Mouse (Mus musculus): ENCODE measurements around the gene Tgoln1. TPM values are rescaled to one million over a fixed set of nuclear protein-coding genes. Genes with fewer than 3 reads are reported as not detected.
A peak's percentile ranks its signal among the peaks of the same experiment; 100 is the strongest.

The Tgoln1 gene
- polyA plus RNA-seq, 1 experiment from 2014 or later: 23.2 TPM

DNA sequence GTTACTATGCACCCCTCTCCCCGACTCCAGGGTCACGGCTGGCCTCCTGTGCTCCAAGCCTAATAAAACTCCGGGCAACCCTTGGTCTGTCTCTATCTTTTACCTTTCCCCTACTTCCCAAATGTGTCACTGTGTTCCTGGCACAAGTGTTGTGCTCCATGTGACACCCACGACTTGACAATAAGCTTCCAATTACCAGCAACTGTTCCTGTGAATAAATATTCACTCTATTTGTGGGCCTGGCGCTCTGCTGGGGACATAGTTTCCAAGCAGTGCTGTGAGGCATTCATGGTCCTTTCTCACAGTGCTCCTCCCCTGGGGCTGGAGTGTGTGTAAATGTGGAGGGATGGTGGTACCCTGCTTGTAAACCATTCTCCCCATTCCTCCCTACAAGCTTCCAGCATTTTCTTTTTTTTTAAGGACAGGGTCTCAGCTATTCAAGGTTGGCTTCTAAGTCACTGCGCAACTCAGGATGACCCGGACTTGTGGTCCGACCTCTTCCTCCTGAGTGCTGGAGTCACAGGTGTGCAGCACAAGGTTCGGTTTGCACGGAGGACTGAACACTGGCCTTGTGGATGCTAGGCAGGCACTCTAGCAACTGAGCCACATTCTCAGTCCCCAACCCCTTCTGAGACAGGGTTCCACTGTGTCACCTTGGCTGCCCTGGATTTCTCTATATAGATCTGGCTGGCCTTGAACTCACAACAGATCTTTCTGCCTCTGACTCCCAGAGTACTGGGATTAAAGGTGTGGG is 46.0 kb downstream of the Tgoln1 start:
- H3K4me2 ChIP-seq (ENCODE audit: low read depth, low read length): no peak overlapping the region
- H3K9me3 ChIP-seq (ENCODE audit: low read length): no peaks in the 10 kb centered on the region
- ATAC-seq (peak; percentile 78), DNase-seq (peak; percentile 28)
- H3K27ac ChIP-seq (ENCODE audit: low read depth): 0 out of 2 replicates have a peak overlapping the region, but pooled peaks have one; percentile 44
- TF ChIP-seq EP300 (IDR thresholded peaks at IDR 0.05; ENCODE audit: low read depth) (no peak), CTCF (IDR thresholded peaks at IDR 0.05; ENCODE audit: low read depth) (no peak)
- 79% methylated on average over 10 of the region's 10 CpGs for WGBS (ENCODE audit: insufficient replicate concordance)
- no peaks in the 10 kb centered on the region; the same call in 1 of the 2 replicates for H3K4me1 ChIP-seq (ENCODE audit: insufficient read depth)
- H3K36me3 ChIP-seq (replicated peaks; ENCODE audit: insufficient read depth, low read length): peaks cover 11% of the 10 kb centered on the region; the same call in 1 of the 2 replicates
- no peak overlapping the region for H3K9ac ChIP-seq (replicated peaks)
- H3K27me3 ChIP-seq (ENCODE audit: insufficient read depth, low read length): no peaks in the 10 kb centered on the region
- no peak overlapping the region for H3K4me3 ChIP-seq (ENCODE audit: low read depth, low read length)

DNA sequence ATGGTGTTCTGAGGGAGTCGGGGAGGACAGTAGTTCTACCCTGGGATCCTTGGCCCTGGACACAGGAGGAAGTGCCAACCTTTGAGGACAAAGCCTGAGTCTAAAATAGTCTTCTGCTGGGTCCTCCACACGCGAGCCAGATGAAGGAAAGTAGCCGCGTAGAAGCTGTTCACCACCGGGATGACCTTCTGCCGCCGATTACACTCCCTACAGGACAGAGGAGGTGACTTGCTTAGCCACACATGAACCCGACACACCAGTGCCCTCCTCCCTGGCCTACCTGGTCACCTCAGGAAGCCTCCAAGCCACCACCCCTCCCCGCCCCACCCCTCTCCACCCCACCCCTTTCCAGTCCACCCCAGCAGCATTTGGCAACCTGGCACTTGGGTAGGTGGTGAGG is 48.1 kb downstream of the Tgoln1 start:
- Histone ChIP-seq H3K27ac (ENCODE audit: low read depth) (no peak overlapping the region), H3K27me3 (ENCODE audit: insufficient read depth, low read length) (no peaks in the 10 kb centered on the region), H3K9me3 (ENCODE audit: low read length) (no peaks in the 10 kb centered on the region), H3K4me1 (ENCODE audit: insufficient read depth) (no peaks in the 10 kb centered on the region; the same call in 1 of the 2 replicates), H3K36me3 (replicated peaks; ENCODE audit: insufficient read depth, low read length) (peaks cover 4% of the 10 kb centered on the region; the same call in 1 of the 2 replicates), H3K4me2 (ENCODE audit: low read depth, low read length) (no peak overlapping the region), H3K4me3 (ENCODE audit: low read depth, low read length) (no peak overlapping the region), H3K9ac (replicated peaks) (no peak overlapping the region)
- DNase-seq (no peak), ATAC-seq (no peak)
- TF ChIP-seq EP300 (IDR thresholded peaks at IDR 0.05; ENCODE audit: low read depth): no peak
- no peak for TF ChIP-seq CTCF (IDR thresholded peaks at IDR 0.05; ENCODE audit: low read depth)
- 95% methylated on average over 10 of the region's 10 CpGs for WGBS (ENCODE audit: insufficient replicate concordance)

DNA sequence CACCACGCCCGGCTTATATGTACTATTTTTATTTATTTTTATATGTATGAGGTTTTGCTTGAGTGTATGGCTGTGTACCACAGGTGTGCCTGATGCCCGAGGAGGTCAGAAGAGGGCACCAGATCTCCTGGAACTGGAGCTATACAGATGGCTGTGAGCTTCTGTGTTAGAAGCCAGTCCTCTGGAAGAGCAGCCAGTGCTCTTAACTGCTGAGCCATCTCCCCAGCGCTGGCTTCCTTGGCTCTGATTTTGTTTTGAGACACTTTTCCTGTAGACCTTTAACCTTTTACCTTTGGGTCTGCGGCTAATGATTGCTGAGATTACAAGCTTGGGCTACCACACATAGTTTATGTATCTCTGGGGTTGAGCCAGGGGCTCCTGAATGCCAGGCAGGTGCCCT is 49.3 kb downstream of the Tgoln1 start:
- DNase-seq (no peak), ATAC-seq (0 out of 2 replicates have a peak, but pooled peaks have one; percentile 28)
- TF ChIP-seq EP300 (IDR thresholded peaks at IDR 0.05; ENCODE audit: low read depth) (no peak), CTCF (IDR thresholded peaks at IDR 0.05; ENCODE audit: low read depth) (0 out of 2 replicates have a peak, but pooled peaks have one; percentile 19)
- H3K27ac ChIP-seq (ENCODE audit: low read depth): no peak overlapping the region
- no peak overlapping the region for H3K4me2 ChIP-seq (ENCODE audit: low read depth, low read length)
- no peaks in the 10 kb centered on the region; the same call in 1 of the 2 replicates for H3K4me1 ChIP-seq (ENCODE audit: insufficient read depth)
- H3K4me3 ChIP-seq (ENCODE audit: low read depth, low read length): no peak overlapping the region
- no peak overlapping the region for H3K9ac ChIP-seq (replicated peaks)
- WGBS (ENCODE audit: insufficient replicate concordance): 76% methylated on average over 5 of the region's 5 CpGs
- H3K9me3 ChIP-seq (ENCODE audit: low read length): no peaks in the 10 kb centered on the region
- no peaks in the 10 kb centered on the region; the same call in 1 of the 2 replicates for H3K36me3 ChIP-seq (replicated peaks; ENCODE audit: insufficient read depth, low read length)
- H3K27me3 ChIP-seq (ENCODE audit: insufficient read depth, low read length): no peaks in the 10 kb centered on the region

DNA sequence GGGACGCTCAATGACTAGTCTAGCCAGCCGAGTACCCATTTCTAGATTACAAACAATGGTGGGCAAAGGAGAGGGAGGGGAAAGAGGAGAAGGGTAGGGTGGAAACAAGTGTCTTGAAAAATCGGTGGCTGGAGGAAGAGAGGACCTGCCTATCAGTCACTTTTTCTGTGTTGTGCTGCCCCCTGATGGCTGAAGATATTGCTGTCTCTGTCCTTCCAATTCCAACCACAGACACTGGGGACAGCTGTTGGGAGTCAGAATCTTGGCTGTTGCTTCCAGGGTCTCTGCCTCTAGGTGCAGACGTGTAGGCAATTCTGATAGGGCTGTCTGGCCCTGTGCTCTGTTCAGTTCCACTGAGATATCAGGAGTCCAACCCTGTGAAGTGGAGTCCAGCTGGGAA is 50.8 kb downstream of the Tgoln1 start:
- WGBS (ENCODE audit: insufficient replicate concordance): 14% methylated on average over 4 of the region's 4 CpGs
- DNase-seq (peak; percentile 87), ATAC-seq (peak; percentile 56)
- Histone ChIP-seq H3K27me3 (ENCODE audit: insufficient read depth, low read length) (no peaks in the 10 kb centered on the region), H3K4me3 (ENCODE audit: low read depth, low read length) (no peak overlapping the region), H3K4me1 (ENCODE audit: insufficient read depth) (no peaks in the 10 kb centered on the region; the same call in 1 of the 2 replicates), H3K27ac (ENCODE audit: low read depth) (no peak overlapping the region), H3K9me3 (ENCODE audit: low read length) (no peaks in the 10 kb centered on the region), H3K4me2 (ENCODE audit: low read depth, low read length) (no peak overlapping the region), H3K9ac (replicated peaks) (no peak overlapping the region), H3K36me3 (replicated peaks; ENCODE audit: insufficient read depth, low read length) (no peaks in the 10 kb centered on the region; the same call in 1 of the 2 replicates)
- TF ChIP-seq CTCF (IDR thresholded peaks at IDR 0.05; ENCODE audit: low read depth): peak; percentile 92
- no peak for TF ChIP-seq EP300 (IDR thresholded peaks at IDR 0.05; ENCODE audit: low read depth)

DNA sequence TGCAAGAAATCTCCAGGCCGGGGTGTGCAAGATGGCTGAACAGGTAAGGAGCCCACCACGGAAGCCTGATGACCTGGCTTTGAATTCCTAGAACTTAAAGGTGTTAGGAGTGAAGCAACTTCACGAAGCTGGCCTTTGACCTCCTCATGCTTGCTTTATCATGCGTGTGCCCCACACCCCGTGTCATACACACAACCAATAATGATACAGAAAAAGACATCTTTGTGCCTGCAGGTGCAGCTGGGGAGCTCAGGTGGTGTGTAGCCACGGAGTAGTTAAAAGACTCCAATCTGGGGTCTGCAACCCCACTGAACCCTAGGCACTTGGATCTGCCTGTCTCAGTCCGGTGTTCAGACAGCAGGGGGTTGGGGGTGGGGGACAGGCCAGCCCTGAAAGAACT is 51.3 kb downstream of the Tgoln1 start:
- 55% methylated on average over 7 of the region's 7 CpGs for WGBS (ENCODE audit: insufficient replicate concordance)
- DNase-seq: no peak

DNA sequence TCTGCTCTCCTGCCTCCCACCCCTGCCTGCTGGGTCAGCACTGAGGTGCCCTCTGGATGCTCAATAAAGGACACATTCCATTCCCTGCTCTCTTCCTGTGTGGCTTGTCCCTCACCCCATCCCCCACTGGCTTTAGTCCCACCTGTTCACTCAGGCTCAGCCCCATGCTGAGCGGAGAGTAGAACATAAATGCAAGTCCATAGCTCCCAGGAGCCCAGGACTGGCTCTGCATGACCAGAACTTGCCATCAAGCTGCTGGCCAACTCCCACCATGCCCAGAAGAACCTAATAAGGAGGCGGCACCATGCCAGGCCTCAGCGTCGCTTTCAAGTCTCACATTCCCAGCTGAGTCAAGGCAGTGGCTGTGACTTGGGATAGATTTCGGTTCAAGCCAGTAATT is 53.9 kb downstream of the Tgoln1 start:
- Histone ChIP-seq H3K4me3 (ENCODE audit: low read depth, low read length) (no peak overlapping the region), H3K27ac (ENCODE audit: low read depth) (no peak overlapping the region), H3K27me3 (ENCODE audit: insufficient read depth, low read length) (no peaks in the 10 kb centered on the region), H3K9me3 (ENCODE audit: low read length) (no peaks in the 10 kb centered on the region), H3K4me1 (ENCODE audit: insufficient read depth) (no peaks in the 10 kb centered on the region; the same call in 1 of the 2 replicates), H3K4me2 (ENCODE audit: low read depth, low read length) (no peak overlapping the region), H3K9ac (replicated peaks) (no peak overlapping the region), H3K36me3 (replicated peaks; ENCODE audit: insufficient read depth, low read length) (peaks cover 3% of the 10 kb centered on the region; the same call in 1 of the 2 replicates)
- ATAC-seq: no peak
- DNase-seq: no peak
- WGBS (ENCODE audit: insufficient replicate concordance): 87% methylated on average over 5 of the region's 5 CpGs
- TF ChIP-seq CTCF (IDR thresholded peaks at IDR 0.05; ENCODE audit: low read depth) (no peak), EP300 (IDR thresholded peaks at IDR 0.05; ENCODE audit: low read depth) (no peak)

More for the DNA sequence above, 51.3 kb downstream of the Tgoln1 start:
- no peak overlapping the region for H3K27ac ChIP-seq (ENCODE audit: low read depth)
- H3K27me3 ChIP-seq (ENCODE audit: insufficient read depth, low read length): no peaks in the 10 kb centered on the region
- H3K4me2 ChIP-seq (ENCODE audit: low read depth, low read length): no peak overlapping the region
- no peaks in the 10 kb centered on the region for H3K9me3 ChIP-seq (ENCODE audit: low read length)
- no peak overlapping the region for H3K9ac ChIP-seq (replicated peaks)
- H3K4me3 ChIP-seq (ENCODE audit: low read depth, low read length): no peak overlapping the region
- H3K36me3 ChIP-seq (replicated peaks; ENCODE audit: insufficient read depth, low read length): no peaks in the 10 kb centered on the region; the same call in 1 of the 2 replicates
- no peaks in the 10 kb centered on the region; the same call in 1 of the 2 replicates for H3K4me1 ChIP-seq (ENCODE audit: insufficient read depth)
- 0 out of 2 replicates have a peak, but pooled peaks have one; percentile 6 for ATAC-seq
- TF ChIP-seq EP300 (IDR thresholded peaks at IDR 0.05; ENCODE audit: low read depth): no peak
- no peak for TF ChIP-seq CTCF (IDR thresholded peaks at IDR 0.05; ENCODE audit: low read depth)

Measured in liver, postnatal 0 days (tissue).